Mouse (Mus musculus) T-cell, adult 2 months (primary cell): Measurements from ENCODE around the gene Arhgap30.
A peak's percentile ranks its signal among the peaks of the same experiment; 100 is the strongest.

Source experiments
- DNase-seq: peaks from one replicate; pipeline ENCODE4 v3.0.0; 2022; ENCODE audit warnings: low spot score

Arhgap30 gene

GRCm38 (mm10) chr1:171432158-171432557 is 43.4 kb downstream of the Arhgap30 start:
- DNase-seq, result no peak

- no peak for DNase-seq
Observed at GRCm38 (mm10) chr1:171435288-171435814, 46.6 kb downstream of the Arhgap30 start.

GRCm38 (mm10) chr1:171435974-171436373 is 47.2 kb downstream of the Arhgap30 start:
- DNase-seq, result no peak

- DNase-seq, result peak; percentile 68
Observed at GRCm38 (mm10) chr1:171437264-171438013, 48.7 kb downstream of the Arhgap30 start, which contains the start of gene F11r. Gene F11r (plus strand): TSS chr1:171437535.

- no peak for DNase-seq
Observed at GRCm38 (mm10) chr1:171438014-171438670, 49.4 kb downstream of the Arhgap30 start.

- DNase-seq, result no peak
Observed at GRCm38 (mm10) chr1:171439072-171439471, 50.3 kb downstream of the Arhgap30 start.

GRCm38 (mm10) chr1:171440025-171440725 is 51.4 kb downstream of the Arhgap30 start:
- no peak for DNase-seq

GRCm38 (mm10) chr1:171441466-171442412 is 53.0 kb downstream of the Arhgap30 start:
- DNase-seq, result no peak

- DNase-seq, result no peak
Observed at GRCm38 (mm10) chr1:171442413-171442760, 53.6 kb downstream of the Arhgap30 start.

- no peak for DNase-seq
Observed at GRCm38 (mm10) chr1:171445050-171445449, 56.3 kb downstream of the Arhgap30 start.

GRCm38 (mm10) chr1:171446854-171447253 is 58.1 kb downstream of the Arhgap30 start:
- DNase-seq, result no peak

GRCm38 (mm10) chr1:171447692-171448091 is 58.9 kb downstream of the Arhgap30 start:
- DNase-seq, result no peak

- DNase-seq, result no peak
Observed at GRCm38 (mm10) chr1:171450062-171450461, 61.3 kb downstream of the Arhgap30 start.

GRCm38 (mm10) chr1:171451001-171451400 is 62.2 kb downstream of the Arhgap30 start:
- no peak for DNase-seq

- no peak for DNase-seq
Observed at GRCm38 (mm10) chr1:171452522-171452921, 63.8 kb downstream of the Arhgap30 start.

- DNase-seq, result no peak
Observed at GRCm38 (mm10) chr1:171452923-171453322, 64.2 kb downstream of the Arhgap30 start.

- DNase-seq, result no peak
Observed at GRCm38 (mm10) chr1:171454926-171455325, 66.2 kb downstream of the Arhgap30 start.

GRCm38 (mm10) chr1:171457568-171457967 is 68.8 kb downstream of the Arhgap30 start:
- DNase-seq, result no peak

- no peak for DNase-seq
Observed at GRCm38 (mm10) chr1:171459791-171460190, 71.0 kb downstream of the Arhgap30 start.
